Mouse (Mus musculus) mesoderm, embryonic 11.5 days (tissue): ENCODE measurements around the gene Aoc1.
A peak's percentile ranks its signal among the peaks of the same experiment; 100 is the strongest.

Experiments
- DNase-seq: peaks from one replicate; pipeline ENCODE4 v3.0.0-alpha.2; 2012; ENCODE audit warnings: low read depth, low spot score

Aoc1 gene

GRCm38 (mm10) chr6:48906371-48906770, 33.7 kb downstream of the Aoc1 start:
- DNase-seq = no peak

- DNase-seq = no peak
Observed at GRCm38 (mm10) chr6:48909229-48909628, 36.5 kb downstream of the Aoc1 start.

- DNase-seq = peak; percentile 29
Observed at GRCm38 (mm10) chr6:48912033-48912432, 39.3 kb downstream of the Aoc1 start.

- no peak for DNase-seq
Observed at GRCm38 (mm10) chr6:48913587-48913986, 40.9 kb downstream of the Aoc1 start.

- no peak for DNase-seq
Observed at GRCm38 (mm10) chr6:48929595-48929994, 56.9 kb downstream of the Aoc1 start, which contains the start of gene 1600015I10Rik. 1600015I10Rik (plus strand) TSS chr6:48929895.

GRCm38 (mm10) chr6:48949596-48949995, 76.9 kb downstream of the Aoc1 start:
- DNase-seq = no peak

GRCm38 (mm10) chr6:48950676-48951075, 78.0 kb downstream of the Aoc1 start:
- DNase-seq = no peak

GRCm38 (mm10) chr6:48951630-48952029, 78.9 kb downstream of the Aoc1 start:
- DNase-seq = no peak

GRCm38 (mm10) chr6:48953220-48953619, 80.5 kb downstream of the Aoc1 start:
- no peak for DNase-seq

- DNase-seq = no peak
Observed at GRCm38 (mm10) chr6:48954211-48954610, 81.5 kb downstream of the Aoc1 start.

GRCm38 (mm10) chr6:48954946-48955345, 82.2 kb downstream of the Aoc1 start:
- DNase-seq = peak; percentile 56

GRCm38 (mm10) chr6:48956785-48957184, 84.1 kb downstream of the Aoc1 start:
- no peak for DNase-seq

- peak; percentile 25 for DNase-seq
Observed at GRCm38 (mm10) chr6:48958053-48958452, 85.4 kb downstream of the Aoc1 start.
